In the genomic region with DNA sequence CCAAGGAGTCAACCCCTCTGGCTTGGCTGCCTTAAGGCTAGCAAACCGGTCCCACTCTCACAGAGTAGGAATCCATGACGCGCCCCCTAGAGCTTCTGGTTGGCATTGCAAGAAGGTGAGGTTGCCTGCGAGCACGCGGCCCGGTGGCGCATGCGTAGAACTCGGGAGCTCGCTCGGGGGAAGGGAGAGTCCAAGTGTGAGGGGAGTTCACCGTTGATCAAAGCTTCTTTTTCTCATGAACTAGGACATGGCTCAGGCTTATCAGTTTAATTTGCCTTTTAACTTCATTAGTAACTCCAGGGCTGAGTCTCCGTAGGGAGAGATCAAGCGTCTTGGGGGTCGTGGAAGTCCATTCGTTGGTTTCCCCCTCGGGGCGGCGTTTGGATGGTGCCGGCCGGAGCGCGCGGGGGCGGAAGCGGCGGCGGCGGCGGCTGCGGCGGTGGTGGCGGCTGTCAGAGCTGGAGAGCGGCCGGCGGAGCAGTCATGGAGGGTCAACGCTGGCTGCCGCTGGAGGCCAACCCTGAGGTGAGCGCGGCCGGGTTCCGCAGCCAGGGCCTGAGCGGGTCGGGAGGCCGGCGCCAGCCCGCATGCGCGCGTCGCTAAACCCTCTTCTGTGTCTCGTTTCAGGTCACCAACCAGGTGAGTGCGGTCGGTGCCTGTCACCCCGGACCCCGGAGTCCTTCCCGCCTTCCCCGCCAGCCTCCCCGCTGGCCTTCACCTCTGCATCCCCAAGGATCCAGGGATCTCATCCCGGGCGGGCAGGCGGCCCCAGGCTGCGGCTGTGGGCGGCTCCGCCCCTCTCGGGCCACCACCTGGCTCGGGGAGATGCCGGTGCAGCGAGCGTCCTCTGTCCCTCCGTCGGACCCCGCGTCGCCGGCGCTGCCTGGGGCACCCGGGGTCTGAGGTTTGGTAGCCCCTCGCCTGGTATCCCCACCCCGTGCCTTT, we compare ENCODE assay signal across 8 mouse cellular contexts. TPM values are rescaled to one million over a fixed set of nuclear protein-coding genes. Genes with fewer than 3 reads are reported as not detected.
DNase-seq lines count a peak whose midpoint lies in the region; ATAC-seq and TF ChIP-seq lines count a peak whose summit lies in the region.

TSS of gene Uchl3 (plus strand) at position 387 of the 945 bp plus-strand sequence.

- intact Hi-C loops in heart, postnatal 25 days (cut with DNase I): loop anchor here (2.0 kb wide), 2 partner anchors 45 to 137 kb away; partner anchors contain the start of gene Tbc1d4

- peak; percentile 95 for DNase-seq in ES-CJ7 (ENCODE audit: low read depth, low spot score)
- DNase-seq in cerebellum, adult 11 months: peak; percentile 98
- peak; percentile 87 for DNase-seq in heart, postnatal 25 days (ENCODE audit: low spot score)
- peak; percentile 91 to 98 for DNase-seq in layer of hippocampus, adult 18-20 months (ENCODE audit: low spot score in 2 of 2)
- DNase-seq in lung, adult 2 months: peak; percentile 96
- DNase-seq in thymus, adult 18-20 months: peak; percentile 82 to 87

- peak within 1 kb of the TSS; percentile 96 for H3K9ac ChIP-seq in forebrain, embryonic 15.5 days (replicated peaks)

- no peaks in the 10 kb centered on the region for H3K9me3 ChIP-seq in forebrain, embryonic 15.5 days

- WGBS in forebrain, embryonic 15.5 days: under 1% methylated on average over 74 of the region's 81 CpGs
- under 1% methylated on average over 81 of the region's 81 CpGs for WGBS in lung, adult 2 months

- TF ChIP-seq CTCF in lung, adult 2 months (IDR thresholded peaks at IDR 0.05; ENCODE audit: insufficient read depth, low read length): peak; percentile 79

- peak within 1 kb of the TSS; percentile 76 for H3K27ac ChIP-seq in forebrain, embryonic 15.5 days (replicated peaks)

- H3K27me3 ChIP-seq in forebrain, embryonic 15.5 days: no peaks in the 10 kb centered on the region

- no peak for TF ChIP-seq POLR2A in lung, adult 2 months (IDR thresholded peaks at IDR 0.05; ENCODE audit: borderline replicate concordance, extremely low read depth, low read depth, low read length)

- ATAC-seq in forebrain, embryonic 15.5 days (replicated peaks): peak; percentile 89
- ATAC-seq in neutrophil, adult 5-6 weeks (ENCODE audit: extremely low read depth, insufficient number of reproducible peaks, low FRiP score, poor library complexity, severe bottlenecking): peak; percentile 93

- H3K4me3 ChIP-seq in forebrain, embryonic 15.5 days: peak within 1 kb of the TSS; percentile 96
- H3K4me3 ChIP-seq in lung, adult 2 months (replicated peaks; ENCODE audit: extremely low read depth, low read depth, low read length): peak within 1 kb of the TSS; percentile 82

- H3K36me3 ChIP-seq in forebrain, embryonic 15.5 days: no peaks in the 10 kb centered on the region

- peak within 1 kb of the TSS; percentile 72 for H3K4me2 ChIP-seq in forebrain, embryonic 15.5 days (replicated peaks)

- peaks cover 20% of the 10 kb centered on the region for H3K4me1 ChIP-seq in forebrain, embryonic 15.5 days
- H3K4me1 ChIP-seq in lung, adult 2 months (ENCODE audit: control insufficient read depth, insufficient read depth, low read length): 0 out of 2 replicates have a peak, but pooled peaks cover 2% of the 10 kb centered on the region

RNA-seq across cellular contexts. Expression of gene Uchl3, which starts in this region (rescaled TPM):
- polyA plus RNA-seq in forebrain, embryonic 15.5 days (2015; fragmentation: Nextera tagmentation; extraction: Ambion mirVana): 222 and 223 TPM in 2 replicates
- total RNA-seq in heart, postnatal 25 days (2021): 10 to 100 TPM; 28.9 to 30.3 TPM
- total RNA-seq in layer of hippocampus, adult 18-20 months (2021): 10 to 100 TPM; 49.7 to 51.5 TPM
- polyA plus RNA-seq in lung, adult 2 months (2012; rRNA removed): 7.5 and 9.5 TPM in 2 replicates
- total RNA-seq in neutrophil, adult 5-6 weeks (2017): 40.1 and 58.1 TPM in 2 replicates

Comparison
In these comparisons a context has a peak if more than half of its experiments do, and no peak if none do; other contexts are left out.
1. Peak in every context shown above with its lines: DNase-seq, ATAC-seq, H3K4me3 ChIP-seq and H3K27ac ChIP-seq.
2. RNA of gene Uchl3 (polyA plus RNA-seq): 222 to 223 TPM in forebrain, embryonic 15.5 days; 7.5 to 9.5 TPM in lung, adult 2 months; every median in the first group is over 10 times any median in the second.